Mouse (Mus musculus): ENCODE results near the gene Gm16451. TPM values are rescaled to one million over a fixed set of nuclear protein-coding genes. Genes with fewer than 3 reads are reported as not detected.

Gene Gm16451
- polyA plus RNA-seq (2012; rRNA removed) = not detected in 2 replicates

DNA sequence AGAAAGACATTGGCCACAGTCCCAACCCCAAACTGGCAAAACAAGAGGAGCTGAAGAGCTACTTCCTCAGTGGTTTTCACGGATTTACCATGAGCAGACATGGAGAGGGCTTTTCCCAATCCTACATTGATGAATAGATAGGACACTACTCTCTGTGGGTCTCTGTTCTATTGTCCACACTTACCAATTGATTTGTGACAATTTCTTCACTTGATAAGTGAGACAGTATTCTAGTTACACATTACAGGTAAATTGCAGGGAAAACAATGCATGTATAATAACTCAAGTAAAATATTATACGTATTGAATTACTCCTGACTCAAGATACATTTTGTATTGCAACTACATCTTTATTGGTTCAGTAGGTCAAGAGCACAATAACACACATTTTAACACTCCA lies at the start of gene Gm16451:
Gene Gm16451 (minus strand): TSS at position 101 of the 400 bp plus-strand sequence.

DNA sequence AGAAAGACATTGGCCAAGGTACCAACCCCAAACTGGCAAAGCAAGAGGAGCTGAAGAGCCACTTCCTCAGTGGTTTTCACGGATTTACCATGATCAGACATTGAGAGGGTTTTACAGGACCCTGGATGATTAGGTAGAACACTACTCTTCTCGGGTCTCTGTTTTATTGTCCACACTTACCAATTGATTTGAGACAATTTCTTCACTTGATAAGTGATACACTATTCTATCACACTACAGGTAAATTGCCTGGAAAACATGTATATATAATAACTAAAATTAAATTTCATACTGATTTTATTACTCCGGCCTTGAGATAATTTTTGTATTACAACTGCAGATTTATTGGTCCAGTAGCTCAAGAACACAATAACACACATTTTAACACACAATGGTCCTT lies 45.9 kb upstream of the Gm16451 start, which contains the start of gene Vmn1r142:
Gene Vmn1r142 (minus strand): TSS at position 101 of the 400 bp plus-strand sequence.

DNA sequence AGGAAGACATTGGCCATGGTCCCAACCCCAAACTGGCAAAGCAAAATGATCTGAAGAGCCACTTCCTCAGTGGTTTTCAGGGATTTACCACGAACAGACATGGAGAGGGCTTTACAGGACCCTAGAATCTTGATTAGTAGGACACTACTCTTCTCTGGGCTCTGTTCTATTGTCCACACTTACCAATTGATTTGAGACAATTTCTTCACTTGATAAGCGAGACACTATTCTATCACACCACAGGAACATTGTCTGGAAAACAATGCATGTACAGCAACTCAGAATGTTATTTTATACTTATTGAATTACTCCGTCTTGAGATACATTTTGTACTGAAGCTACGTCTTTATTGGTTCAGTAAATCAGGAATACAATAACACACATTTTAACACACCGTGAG lies 16.6 kb upstream of the Gm16451 start, which contains the start of gene Gm10666:
Gene Gm10666 (minus strand): TSS at position 101 of the 400 bp plus-strand sequence.

DNA sequence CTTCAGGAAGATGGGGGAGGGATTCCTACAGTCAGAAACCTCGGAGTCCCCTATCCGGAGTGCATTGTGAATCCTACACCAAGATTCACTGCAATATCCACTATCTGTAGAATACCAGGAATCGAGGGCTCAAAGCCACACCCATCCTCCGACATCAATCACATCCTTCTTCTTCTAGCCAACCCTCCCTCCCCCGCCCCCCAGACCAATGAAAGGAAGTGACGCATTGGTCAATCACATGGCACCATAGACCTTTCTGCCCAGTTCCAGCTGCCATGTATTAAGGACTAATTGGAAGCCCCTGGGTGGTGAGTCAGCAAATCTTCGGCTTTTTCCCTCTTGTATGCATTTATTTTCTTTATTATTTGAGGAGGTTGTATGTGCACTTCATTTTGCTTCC lies 49.3 kb downstream of the Gm16451 start, which contains the start of gene Vmn1r139:
Gene Vmn1r139 (plus strand): TSS at position 301 of the 400 bp plus-strand sequence.

Other genes with a start within 250 kb of the Gm16451 start
- not detected in 2 replicates for gene Gm5891, start 197.0 kb downstream of the Gm16451 start, polyA plus RNA-seq (2012; rRNA removed)
- not detected in 2 replicates for gene Vmn1r137, start 123.7 kb downstream of the Gm16451 start, polyA plus RNA-seq (2012; rRNA removed)
- gene Vmn1r138, start 89.3 kb downstream of the Gm16451 start, polyA plus RNA-seq (2012; rRNA removed) = not detected in 2 replicates
- gene Gm6176, start 61.9 kb downstream of the Gm16451 start, polyA plus RNA-seq (2012; rRNA removed) = not detected in 2 replicates
- 0.41 and 0.54 TPM in 2 replicates for gene Vmn1r139, start 49.2 kb downstream of the Gm16451 start, polyA plus RNA-seq (2012; rRNA removed)
- not detected in 2 replicates for gene Gm10666, start 16.5 kb upstream of the Gm16451 start, polyA plus RNA-seq (2012; rRNA removed)
- gene Vmn1r142, start 45.8 kb upstream of the Gm16451 start, polyA plus RNA-seq (2012; rRNA removed) = not detected in 2 replicates
- gene Vmn1r143, start 71.1 kb upstream of the Gm16451 start, polyA plus RNA-seq (2012; rRNA removed) = not detected in 2 replicates
- not detected in 2 replicates for gene Gm8653, start 83.0 kb upstream of the Gm16451 start, polyA plus RNA-seq (2012; rRNA removed)
- gene Gm8453, start 111.2 kb upstream of the Gm16451 start, polyA plus RNA-seq (2012; rRNA removed) = not detected in 2 replicates
- gene Gm4187, start 211.5 kb upstream of the Gm16451 start, polyA plus RNA-seq (2012; rRNA removed) = not detected in 2 replicates

All from ovary, adult 2 months (tissue).